Mouse (Mus musculus) liver, embryonic 14.5 days (tissue): ENCODE results near the gene Mab21l3.

Experiments
- CTCF ChIP-seq: IDR thresholded peaks from 2 replicates; pipeline ENCODE4 v1.5.1; 2016; ENCODE audit warnings: antibody characterized with exemption, low read depth, control low read depth
- EP300 ChIP-seq: IDR thresholded peaks from 2 replicates; pipeline ENCODE4 v1.6.1; 2016; ENCODE audit warnings: antibody characterized with exemption, low read depth

- no peak for TF ChIP-seq CTCF
- TF ChIP-seq EP300 = no peak
These were observed 41.1 kb downstream of the Mab21l3 start for GRCm38 (mm10) chr3:101807646-101808045.
